Mouse (Mus musculus): Measurements from ENCODE around the gene Fam124a. TPM values are rescaled to one million over a fixed set of nuclear protein-coding genes. Genes with fewer than 3 reads are reported as not detected.
A peak's percentile ranks its signal among the peaks of the same experiment; 100 is the strongest.

Gene Fam124a
- polyA plus RNA-seq, 1 experiment from 2014 or later: 20.9 TPM

GRCm38 (mm10) chr14:62546296-62546695, 9.2 kb upstream of the Fam124a start:
- Histone ChIP-seq H3K4me2 (ENCODE audit: low read length) (no peak overlapping the region), H3K27me3 (ENCODE audit: control insufficient read depth, insufficient read depth, low read length) (no peaks in the 10 kb centered on the region), H3K36me3 (ENCODE audit: control insufficient read depth, insufficient read depth, low read length) (no peaks in the 10 kb centered on the region), H3K9ac (replicated peaks; ENCODE audit: low read length) (no peak overlapping the region), H3K4me3 (replicated peaks; ENCODE audit: low read depth, low read length) (no peak overlapping the region), H3K27ac (replicated peaks; ENCODE audit: low read depth, low read length) (no peak overlapping the region), H3K4me1 (ENCODE audit: control insufficient read depth, insufficient read depth, low read length) (no peaks in the 10 kb centered on the region), H3K9me3 (ENCODE audit: control insufficient read depth, low read length) (no peaks in the 10 kb centered on the region)
- DNase-seq (no peak), ATAC-seq (ENCODE audit: low FRiP score, low TSS enrichment) (no peak)
- 89% methylated on average over 6 of the region's 6 CpGs for WGBS

- Histone ChIP-seq H3K4me2 (ENCODE audit: low read length) (no peak overlapping the region), H3K4me3 (replicated peaks; ENCODE audit: low read depth, low read length) (no peak overlapping the region), H3K27ac (replicated peaks; ENCODE audit: low read depth, low read length) (no peak overlapping the region), H3K9ac (replicated peaks; ENCODE audit: low read length) (no peak overlapping the region), H3K4me1 (ENCODE audit: control insufficient read depth, insufficient read depth, low read length) (no peaks in the 10 kb centered on the region), H3K36me3 (ENCODE audit: control insufficient read depth, insufficient read depth, low read length) (no peaks in the 10 kb centered on the region), H3K9me3 (ENCODE audit: control insufficient read depth, low read length) (no peaks in the 10 kb centered on the region), H3K27me3 (ENCODE audit: control insufficient read depth, insufficient read depth, low read length) (no peaks in the 10 kb centered on the region)
- ATAC-seq (ENCODE audit: low FRiP score, low TSS enrichment): no peak
- no peak for DNase-seq
- 56% methylated on average over 4 of the region's 4 CpGs for WGBS
Measured at GRCm38 (mm10) chr14:62546746-62547145, 8.8 kb upstream of the Fam124a start.

GRCm38 (mm10) chr14:62550121-62550520, 5.4 kb upstream of the Fam124a start:
- DNase-seq: no peak
- whole genome bisulfite sequencing: 5% methylated on average over 3 of the region's 4 CpGs
- Histone ChIP-seq H3K4me2 (ENCODE audit: low read length) (no peak overlapping the region), H3K4me1 (ENCODE audit: control insufficient read depth, insufficient read depth, low read length) (no peaks in the 10 kb centered on the region), H3K27me3 (ENCODE audit: control insufficient read depth, insufficient read depth, low read length) (peaks cover 5% of the 10 kb centered on the region), H3K36me3 (ENCODE audit: control insufficient read depth, insufficient read depth, low read length) (no peaks in the 10 kb centered on the region), H3K9me3 (ENCODE audit: control insufficient read depth, low read length) (no peaks in the 10 kb centered on the region), H3K27ac (replicated peaks; ENCODE audit: low read depth, low read length) (no peak overlapping the region), H3K9ac (replicated peaks; ENCODE audit: low read length) (no peak overlapping the region), H3K4me3 (replicated peaks; ENCODE audit: low read depth, low read length) (no peak overlapping the region)
- no peak for ATAC-seq (ENCODE audit: low FRiP score, low TSS enrichment)

- Histone ChIP-seq H3K9me3 (ENCODE audit: control insufficient read depth, low read length) (no peaks in the 10 kb centered on the region), H3K4me3 (replicated peaks; ENCODE audit: low read depth, low read length) (no peak overlapping the region), H3K9ac (replicated peaks; ENCODE audit: low read length) (no peak overlapping the region), H3K4me1 (ENCODE audit: control insufficient read depth, insufficient read depth, low read length) (peaks cover 7% of the 10 kb centered on the region), H3K4me2 (ENCODE audit: low read length) (no peak overlapping the region), H3K27ac (replicated peaks; ENCODE audit: low read depth, low read length) (no peak overlapping the region), H3K36me3 (ENCODE audit: control insufficient read depth, insufficient read depth, low read length) (no peaks in the 10 kb centered on the region), H3K27me3 (ENCODE audit: control insufficient read depth, insufficient read depth, low read length) (peaks cover 5% of the 10 kb centered on the region)
- ATAC-seq (ENCODE audit: low FRiP score, low TSS enrichment) (no peak), DNase-seq (no peak)
- WGBS: 92% methylated on average over 4 of the region's 4 CpGs
Measured at GRCm38 (mm10) chr14:62552771-62553170, 2.8 kb upstream of the Fam124a start.

- no peak overlapping the region for H3K27ac ChIP-seq (replicated peaks; ENCODE audit: low read depth, low read length)
- H3K9me3 ChIP-seq (ENCODE audit: control insufficient read depth, low read length): no peaks in the 10 kb centered on the region
- H3K36me3 ChIP-seq (ENCODE audit: control insufficient read depth, insufficient read depth, low read length): no peaks in the 10 kb centered on the region
- peaks cover 5% of the 10 kb centered on the region for H3K27me3 ChIP-seq (ENCODE audit: control insufficient read depth, insufficient read depth, low read length)
- no peak overlapping the region for H3K4me3 ChIP-seq (replicated peaks; ENCODE audit: low read depth, low read length)
- no peak overlapping the region for H3K4me2 ChIP-seq (ENCODE audit: low read length)
- 80% methylated on average over 5 of the region's 5 CpGs for WGBS
- peaks cover 7% of the 10 kb centered on the region for H3K4me1 ChIP-seq (ENCODE audit: control insufficient read depth, insufficient read depth, low read length)
- ATAC-seq (ENCODE audit: low FRiP score, low TSS enrichment): no peak
- DNase-seq: no peak
- H3K9ac ChIP-seq (replicated peaks; ENCODE audit: low read length): no peak overlapping the region
Measured at GRCm38 (mm10) chr14:62553786-62554185, 1.8 kb upstream of the Fam124a start.

- peak overlapping the region; percentile 72 for H3K4me3 ChIP-seq (replicated peaks; ENCODE audit: low read depth, low read length)
- H3K36me3 ChIP-seq (ENCODE audit: control insufficient read depth, insufficient read depth, low read length): no peaks in the 10 kb centered on the region
- peak overlapping the region; percentile 72 for H3K27ac ChIP-seq (replicated peaks; ENCODE audit: low read depth, low read length)
- H3K27me3 ChIP-seq (ENCODE audit: control insufficient read depth, insufficient read depth, low read length): peaks cover 5% of the 10 kb centered on the region
- H3K4me2 ChIP-seq (ENCODE audit: low read length): peak overlapping the region; percentile 85
- peak; percentile 56 for ATAC-seq (ENCODE audit: low FRiP score, low TSS enrichment)
- peak; percentile 60 for DNase-seq
- H3K4me1 ChIP-seq (ENCODE audit: control insufficient read depth, insufficient read depth, low read length): peaks cover 7% of the 10 kb centered on the region
- 8% methylated on average over 38 of the region's 38 CpGs for WGBS
- H3K9ac ChIP-seq (replicated peaks; ENCODE audit: low read length): peak overlapping the region; percentile 70
- no peaks in the 10 kb centered on the region for H3K9me3 ChIP-seq (ENCODE audit: control insufficient read depth, low read length)
Measured at GRCm38 (mm10) chr14:62555840-62556810, 588 bp downstream of the Fam124a start.

- peaks cover 14% of the 10 kb centered on the region for H3K4me1 ChIP-seq (ENCODE audit: control insufficient read depth, insufficient read depth, low read length)
- no peaks in the 10 kb centered on the region for H3K9me3 ChIP-seq (ENCODE audit: control insufficient read depth, low read length)
- peaks cover 5% of the 10 kb centered on the region for H3K27me3 ChIP-seq (ENCODE audit: control insufficient read depth, insufficient read depth, low read length)
- no peak overlapping the region for H3K9ac ChIP-seq (replicated peaks; ENCODE audit: low read length)
- no peak overlapping the region; the same call in 1 of the 2 replicates for H3K4me3 ChIP-seq (replicated peaks; ENCODE audit: low read depth, low read length)
- DNase-seq (no peak), ATAC-seq (ENCODE audit: low FRiP score, low TSS enrichment) (no peak)
- no peaks in the 10 kb centered on the region for H3K36me3 ChIP-seq (ENCODE audit: control insufficient read depth, insufficient read depth, low read length)
- H3K27ac ChIP-seq (replicated peaks; ENCODE audit: low read depth, low read length): no peak overlapping the region
- 86% methylated on average over 3 of the region's 3 CpGs for WGBS
- peak overlapping the region; percentile 85 for H3K4me2 ChIP-seq (ENCODE audit: low read length)
Measured at GRCm38 (mm10) chr14:62557111-62557510, 1.6 kb downstream of the Fam124a start.

- Histone ChIP-seq H3K27ac (replicated peaks; ENCODE audit: low read depth, low read length) (peak overlapping the region; percentile 37; the same call in 1 of the 2 replicates), H3K4me3 (replicated peaks; ENCODE audit: low read depth, low read length) (no peak overlapping the region), H3K9ac (replicated peaks; ENCODE audit: low read length) (no peak overlapping the region; the same call in 1 of the 2 replicates), H3K9me3 (ENCODE audit: control insufficient read depth, low read length) (no peaks in the 10 kb centered on the region), H3K4me1 (ENCODE audit: control insufficient read depth, insufficient read depth, low read length) (peaks cover 11% of the 10 kb centered on the region), H3K36me3 (ENCODE audit: control insufficient read depth, insufficient read depth, low read length) (no peaks in the 10 kb centered on the region), H3K4me2 (ENCODE audit: low read length) (peak overlapping the region; percentile 36), H3K27me3 (ENCODE audit: control insufficient read depth, insufficient read depth, low read length) (no peaks in the 10 kb centered on the region)
- peak; percentile 6; the same call in 1 of the 2 replicates for ATAC-seq (ENCODE audit: low FRiP score, low TSS enrichment)
- WGBS: 30% methylated on average over 17 of the region's 17 CpGs
- peak; percentile 73 for DNase-seq
Measured at GRCm38 (mm10) chr14:62561875-62562748, 6.6 kb downstream of the Fam124a start.

Data from midbrain, embryonic 14.5 days (tissue).